Mouse (Mus musculus) embryonic facial prominence, embryonic 11.5 days (tissue): ENCODE measurements around the gene Plekhg5. TPM values are rescaled to one million over a fixed set of nuclear protein-coding genes. Genes with fewer than 3 reads are reported as not detected.

Experiments
- ATAC-seq: fragments of 200-750 bp; cut with Nextera tagmentation; replicated peaks from 2 replicates; pipeline ENCODE4 v1.8.0; 2017; ENCODE audit warnings: low read depth; ENCODE audit not compliant: insufficient number of reproducible peaks, low FRiP score, low TSS enrichment
- DNase-seq: peaks from one replicate; pipeline ENCODE4 v3.0.0-alpha.2; 2015; ENCODE audit warnings: low spot score
- H3K27ac ChIP-seq: fragments of 300-500 bp; sonication (generic); replicated peaks from 2 replicates; pipeline ENCODE4 v1.5.1; 2014; ENCODE audit warnings: mild to moderate bottlenecking, low read depth, low read length, control low read depth
- H3K27me3 ChIP-seq: fragments of 300-500 bp; sonication (generic); 2 replicates; pipeline ENCODE4 v1.6.1; 2014; ENCODE audit warnings: mild to moderate bottlenecking, low read length, moderate library complexity, mixed read lengths; ENCODE audit not compliant: control insufficient read depth, insufficient read depth
- H3K36me3 ChIP-seq: fragments of 300-500 bp; sonication (generic); replicated peaks from 2 replicates; pipeline ENCODE4 v1.6.1; 2014; ENCODE audit warnings: low read depth, mild to moderate bottlenecking, low read length, moderate library complexity, mixed read lengths; ENCODE audit not compliant: control insufficient read depth, insufficient read depth
- H3K4me1 ChIP-seq: fragments of 300-500 bp; sonication (generic); 2 replicates; pipeline ENCODE4 v1.6.1; 2014; ENCODE audit warnings: low read length, mixed read lengths; ENCODE audit not compliant: control insufficient read depth, insufficient read depth
- H3K4me2 ChIP-seq: fragments of 300-500 bp; sonication (generic); 2 replicates; pipeline ENCODE4 v1.6.1; 2014; ENCODE audit warnings: low read depth, mild to moderate bottlenecking, control low read depth, low read length, moderate library complexity
- H3K4me3 ChIP-seq: fragments of 300-500 bp; sonication (generic); 2 replicates; pipeline ENCODE4 v1.5.1; 2014; ENCODE audit warnings: low read depth, low read length, control low read depth
- H3K9ac ChIP-seq: fragments of 300-500 bp; sonication (generic); replicated peaks from 2 replicates; pipeline ENCODE4 v1.6.1; 2014; ENCODE audit warnings: mild to moderate bottlenecking, control low read depth, low read length
- H3K9me3 ChIP-seq: fragments of 300-500 bp; sonication (generic); replicated peaks from 2 replicates; pipeline ENCODE4 v1.6.1; 2016; ENCODE audit warnings: mild to moderate bottlenecking, low read length, inconsistent platforms, mixed read lengths; ENCODE audit not compliant: control insufficient read depth
- WGBS: fragments of 180-500 bp; shearing (Covaris S2); extraction: QIAGEN DNeasy Blood & Tissue Kit; methylation state at CpG from one replicate; pipeline ENCODE4 v1.1.7; 2014; 5-methylcytosine and 5-hydroxymethylcytosine counted together
- polyA plus RNA-seq: library from polyadenylated mRNA; unstranded; fragments of >200 nt; fragmentation: Nextera tagmentation; extraction: Ambion mirVana; gene quantifications from 2 replicates; pipeline ENCODE4 v1.2.1, GENCODE M21; 2014

The Plekhg5 gene
- polyA plus RNA-seq, 1 experiment from 2014 or later, result 5.3 TPM

DNA sequence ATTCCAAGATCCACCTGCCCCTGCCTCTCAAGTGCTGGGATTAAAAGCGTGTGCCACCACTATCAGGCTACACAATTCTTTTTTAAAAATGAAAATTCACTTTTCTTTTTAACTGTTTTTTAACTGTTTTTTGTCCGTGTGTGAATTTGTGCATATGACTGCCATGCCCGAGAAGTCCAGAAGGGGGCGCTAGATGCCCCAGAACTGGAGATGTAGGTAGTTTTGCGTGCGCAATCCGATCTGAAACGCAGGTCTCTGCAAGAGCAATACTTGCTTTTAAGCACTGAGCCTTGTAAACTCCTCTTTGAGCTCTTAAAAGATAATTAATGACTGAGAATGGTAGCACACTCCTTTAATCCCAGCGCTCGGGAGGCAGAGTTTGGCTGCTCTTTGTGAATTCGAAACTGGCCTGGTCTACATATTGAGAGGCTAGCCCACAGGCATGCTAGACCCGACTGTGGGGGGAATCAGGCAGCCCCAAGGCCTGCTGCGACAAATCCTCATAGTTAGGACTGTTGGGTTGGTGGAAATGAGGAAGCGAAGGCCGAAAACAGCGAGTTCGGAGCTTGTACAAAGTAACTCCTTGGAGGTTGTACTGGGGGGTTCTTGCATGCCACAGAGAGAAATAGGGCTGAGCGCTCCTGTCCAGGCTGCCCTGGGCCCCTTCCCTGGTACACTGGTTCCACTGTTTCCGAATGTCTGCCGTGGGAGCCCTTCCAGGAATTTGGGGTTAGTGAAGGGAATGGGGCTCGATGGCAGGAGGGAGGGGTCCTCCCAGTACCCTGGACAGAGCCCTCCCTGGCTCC is 85.7 kb downstream of the Plekhg5 start:
- ATAC-seq (no peak), DNase-seq (peak; percentile 58)
- peaks cover 57% of the 10 kb centered on the region for H3K27me3 ChIP-seq
- H3K27ac ChIP-seq, result no peak overlapping the region
- H3K36me3 ChIP-seq, result no peaks in the 10 kb centered on the region
- no peaks in the 10 kb centered on the region; the same call in 1 of the 2 replicates for H3K4me1 ChIP-seq
- 15% methylated on average over 21 of the region's 21 CpGs for WGBS
- H3K4me2 ChIP-seq, result no peak overlapping the region
- H3K9me3 ChIP-seq, result no peaks in the 10 kb centered on the region
- no peak overlapping the region for H3K4me3 ChIP-seq
- no peak overlapping the region for H3K9ac ChIP-seq

DNA sequence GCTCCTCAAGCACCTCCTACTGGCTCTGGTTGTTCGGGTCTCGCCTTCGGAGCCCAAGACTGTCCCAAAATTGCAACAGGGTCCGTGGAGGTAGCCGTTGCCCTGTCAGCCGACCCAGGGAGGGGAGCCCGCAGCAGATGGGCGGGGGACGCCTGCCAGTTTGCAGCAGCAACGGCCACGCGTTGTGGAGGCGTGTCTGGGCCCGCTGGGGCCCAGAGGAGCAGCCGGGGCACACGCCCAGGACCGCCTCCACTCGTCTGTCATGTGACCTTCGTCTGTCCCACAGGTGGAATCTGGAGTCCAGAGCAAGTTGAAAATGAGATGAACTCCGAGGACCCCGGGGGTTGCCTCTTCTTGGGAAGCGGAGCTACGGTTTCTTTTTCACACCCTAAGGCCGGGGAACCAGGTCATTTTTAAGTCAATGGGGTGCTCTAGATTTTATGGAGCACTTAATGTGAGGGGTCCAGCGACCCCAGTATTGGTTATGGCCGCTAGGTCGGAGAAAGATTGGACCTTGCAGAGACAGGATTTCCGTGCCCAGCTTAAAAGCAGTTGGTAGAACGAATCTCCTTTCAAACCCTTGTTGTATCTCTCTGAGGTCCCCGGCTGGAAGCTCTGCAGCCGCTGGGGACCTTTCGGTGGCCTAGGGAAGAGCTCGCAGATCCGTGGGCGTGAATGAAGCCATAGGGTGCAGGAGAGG is 86.4 kb downstream of the Plekhg5 start, which contains the start of gene Hes2:
TSS of gene Hes2 (plus strand) at position 283 of the 700 bp plus-strand sequence.
- no peak within 1 kb of the TSS; the same call in 1 of the 2 replicates for H3K4me2 ChIP-seq
- no peaks in the 10 kb centered on the region; the same call in 1 of the 2 replicates for H3K4me1 ChIP-seq
- 3% methylated on average over 35 of the region's 35 CpGs for WGBS
- DNase-seq, result no peak
- no peak within 1 kb of the TSS for H3K9ac ChIP-seq
- H3K27me3 ChIP-seq, result peaks cover 50% of the 10 kb centered on the region
- ATAC-seq, result no peak
- H3K4me3 ChIP-seq, result no peak within 1 kb of the TSS; the same call in 1 of the 2 replicates
- no peaks in the 10 kb centered on the region for H3K9me3 ChIP-seq
- H3K36me3 ChIP-seq, result no peaks in the 10 kb centered on the region
- H3K27ac ChIP-seq, result no peak within 1 kb of the TSS

DNA sequence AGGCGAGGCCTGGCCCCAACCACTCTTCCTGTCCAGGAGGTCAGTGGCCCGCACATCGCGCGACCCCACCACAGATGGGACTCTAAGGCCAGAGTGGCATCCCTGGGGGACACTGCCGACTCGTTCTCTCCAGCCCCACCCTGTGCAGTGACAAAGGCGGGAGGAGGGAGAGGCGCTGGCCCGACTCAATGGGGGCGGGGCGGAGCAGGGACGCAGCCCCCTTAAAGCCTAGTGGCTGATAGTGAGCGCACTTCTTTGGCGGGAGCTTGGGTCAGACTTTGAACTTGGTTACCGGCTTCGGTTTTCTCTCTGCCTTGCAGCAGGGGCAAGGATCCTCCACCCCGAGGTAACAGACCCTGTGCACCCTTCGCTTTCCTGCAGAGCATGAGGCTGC is 87.0 kb downstream of the Plekhg5 start:
- ATAC-seq (no peak), DNase-seq (no peak)
- WGBS, result 2% methylated on average over 19 of the region's 19 CpGs
- Histone ChIP-seq H3K36me3 (no peaks in the 10 kb centered on the region), H3K27ac (no peak overlapping the region), H3K4me3 (no peak overlapping the region), H3K9me3 (no peaks in the 10 kb centered on the region), H3K27me3 (peaks cover 50% of the 10 kb centered on the region), H3K4me2 (no peak overlapping the region; the same call in 1 of the 2 replicates), H3K4me1 (no peaks in the 10 kb centered on the region; the same call in 1 of the 2 replicates), H3K9ac (no peak overlapping the region)

DNA sequence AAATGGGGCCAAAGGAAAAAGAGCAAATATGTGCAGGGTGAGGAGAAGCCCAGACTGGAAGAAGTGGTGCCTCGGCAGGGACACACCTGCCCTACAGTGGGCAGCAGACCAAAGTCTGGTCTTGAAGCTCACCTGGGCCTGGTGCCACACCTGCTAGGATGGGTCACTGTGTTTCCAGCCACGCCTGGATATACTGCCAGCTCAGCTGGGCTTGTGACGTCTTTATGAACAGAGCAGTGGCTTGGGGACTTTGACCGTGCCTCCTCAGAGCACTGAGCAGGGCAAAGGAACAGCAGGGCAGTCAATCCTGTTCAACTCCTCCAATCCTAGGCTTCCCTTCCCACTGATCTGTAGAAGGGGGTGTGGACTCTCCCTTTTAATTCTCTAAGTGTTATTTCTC is 88.5 kb downstream of the Plekhg5 start:
- Histone ChIP-seq H3K4me1 (no peaks in the 10 kb centered on the region; the same call in 1 of the 2 replicates), H3K27me3 (peaks cover 50% of the 10 kb centered on the region), H3K9ac (no peak overlapping the region), H3K27ac (no peak overlapping the region), H3K9me3 (no peaks in the 10 kb centered on the region), H3K36me3 (no peaks in the 10 kb centered on the region), H3K4me2 (no peak overlapping the region), H3K4me3 (no peak overlapping the region)
- DNase-seq (no peak), ATAC-seq (no peak)
- WGBS, result 38% methylated on average over 4 of the region's 4 CpGs

DNA sequence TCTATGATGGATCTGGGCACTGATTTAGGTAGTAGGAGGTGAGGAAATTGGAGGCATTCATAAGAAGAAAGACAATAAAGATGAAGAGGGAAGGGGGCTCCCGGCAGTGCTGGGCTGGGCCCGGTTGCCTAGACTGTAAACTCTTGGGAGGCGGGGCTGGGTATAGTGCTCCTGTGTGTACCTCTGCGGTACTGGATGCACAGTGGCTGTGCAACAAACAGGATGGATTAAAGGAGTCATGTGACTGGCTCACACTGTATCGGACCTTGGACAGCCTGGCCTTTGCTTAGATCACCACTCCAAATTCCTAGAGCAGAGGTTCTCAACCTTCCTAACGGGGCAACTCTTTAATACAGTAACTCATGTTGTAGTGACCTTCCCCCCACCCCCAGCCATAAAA is 89.3 kb downstream of the Plekhg5 start:
- no peak for ATAC-seq
- Histone ChIP-seq H3K36me3 (no peaks in the 10 kb centered on the region), H3K4me3 (no peak overlapping the region), H3K27ac (no peak overlapping the region), H3K9ac (no peak overlapping the region), H3K9me3 (no peaks in the 10 kb centered on the region), H3K4me2 (no peak overlapping the region), H3K27me3 (peaks cover 50% of the 10 kb centered on the region), H3K4me1 (no peaks in the 10 kb centered on the region; the same call in 1 of the 2 replicates)
- 82% methylated on average over 6 of the region's 6 CpGs for WGBS
- DNase-seq, result no peak

DNA sequence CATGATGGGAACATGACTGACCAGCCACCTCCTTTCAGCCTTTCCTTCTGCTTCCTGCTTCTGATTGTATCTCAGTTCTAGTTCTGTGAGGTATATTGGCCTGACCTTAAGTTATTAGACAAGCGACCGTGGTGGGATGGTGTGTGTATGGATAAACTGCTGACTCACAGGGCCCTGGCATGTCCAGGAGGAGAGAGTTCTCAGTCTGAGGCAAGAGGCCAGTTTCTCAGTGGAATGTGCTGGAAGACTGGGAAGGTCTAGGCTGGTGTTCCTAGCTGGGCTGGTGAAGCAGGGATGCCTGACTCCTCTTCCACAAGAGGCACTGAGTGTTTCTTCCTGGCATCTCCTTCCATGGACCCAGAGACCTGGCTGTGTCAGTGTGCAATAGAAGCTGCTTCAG is 90.5 kb downstream of the Plekhg5 start:
- ATAC-seq (no peak), DNase-seq (no peak)
- Histone ChIP-seq H3K4me1 (no peaks in the 10 kb centered on the region; the same call in 1 of the 2 replicates), H3K9ac (no peak overlapping the region), H3K4me2 (no peak overlapping the region), H3K27ac (no peak overlapping the region), H3K4me3 (no peak overlapping the region), H3K36me3 (no peaks in the 10 kb centered on the region), H3K27me3 (peaks cover 45% of the 10 kb centered on the region), H3K9me3 (no peaks in the 10 kb centered on the region)
- 84% methylated on average over 2 of the region's 2 CpGs for WGBS
